Mouse (Mus musculus) heart, postnatal 0 days (tissue): ENCODE results near the gene Sh2b2. TPM values are rescaled to one million over a fixed set of nuclear protein-coding genes. Genes with fewer than 3 reads are reported as not detected.
A peak's percentile ranks its signal among the peaks of the same experiment; 100 is the strongest.

Experiments
- ATAC-seq: fragments of 200-750 bp; cut with Nextera tagmentation; 2 replicates; pipeline ENCODE4 v1.8.0; 2017; ENCODE audit warnings: low read depth, moderate number of reproducible peaks, moderate library complexity; ENCODE audit not compliant: insufficient read depth
- DNase-seq: peaks from one replicate; pipeline ENCODE4 v3.0.0-alpha.2; 2016; ENCODE audit warnings: low spot score
- H3K27ac ChIP-seq: fragments of 300-500 bp; sonication (generic); 2 replicates; pipeline ENCODE4 v1.5.1; 2014; ENCODE audit warnings: low read depth, mild to moderate bottlenecking
- H3K27me3 ChIP-seq: fragments of 300-500 bp; sonication (generic); 2 replicates; pipeline ENCODE4 v1.6.1; 2014; ENCODE audit warnings: low read length, mixed read lengths; ENCODE audit not compliant: control insufficient read depth, insufficient read depth
- H3K36me3 ChIP-seq: fragments of 300-500 bp; sonication (generic); replicated peaks from 2 replicates; pipeline ENCODE4 v1.6.1; 2014; ENCODE audit warnings: low read length, mixed read lengths; ENCODE audit not compliant: control insufficient read depth, insufficient read depth
- H3K4me1 ChIP-seq: fragments of 300-500 bp; sonication (generic); 2 replicates; pipeline ENCODE4 v1.6.1; 2014; ENCODE audit warnings: antibody characterized with exemption; ENCODE audit not compliant: control insufficient read depth, insufficient read depth
- H3K4me2 ChIP-seq: fragments of 300-500 bp; sonication (generic); 2 replicates; pipeline ENCODE4 v1.6.1; 2014; ENCODE audit warnings: low read depth, mild to moderate bottlenecking, low read length, moderate library complexity
- H3K4me3 ChIP-seq: fragments of 300-500 bp; sonication (generic); 2 replicates; pipeline ENCODE4 v1.5.1; 2014; ENCODE audit warnings: low read depth, low read length
- H3K9ac ChIP-seq: fragments of 300-500 bp; sonication (generic); replicated peaks from 2 replicates; pipeline ENCODE4 v1.6.1; 2014; ENCODE audit warnings: low read depth, low read length, mixed read lengths
- H3K9me3 ChIP-seq: fragments of 300-500 bp; sonication (generic); replicated peaks from 2 replicates; pipeline ENCODE4 v1.6.1; 2016; ENCODE audit warnings: low read length; ENCODE audit not compliant: control insufficient read depth
- CTCF ChIP-seq: IDR thresholded peaks from 2 replicates; pipeline ENCODE4 v1.5.1; 2016; ENCODE audit warnings: antibody characterized with exemption, control low read depth, low read depth
- EP300 ChIP-seq: IDR thresholded peaks from 2 replicates; pipeline ENCODE4 v1.6.1; 2016; ENCODE audit warnings: antibody characterized with exemption, low read depth
- WGBS: fragments of 180-500 bp; shearing (Covaris S2); extraction: QIAGEN DNeasy Blood & Tissue Kit; methylation state at CpG from one replicate; pipeline ENCODE4 v1.1.7; 2014; 5-methylcytosine and 5-hydroxymethylcytosine counted together
- polyA plus RNA-seq: library from polyadenylated mRNA; unstranded; fragments of >200 nt; fragmentation: Nextera tagmentation; extraction: Ambion mirVana; gene quantifications from 2 replicates; pipeline ENCODE4 v1.2.1, GENCODE M21; 2015
- total RNA-seq: library from RNA; depleted of rRNA; stranded (reverse); fragments of >200 nt; gene quantifications from 2 replicates; pipeline ENCODE4 v1.2.3, GENCODE M21; 2014; ENCODE audit warnings: low replicate concordance

Sh2b2 gene
- total and polyA plus RNA-seq, 2 experiments from 2014 or later: 0.41 to 2.0 TPM

- Histone ChIP-seq H3K36me3 (peaks cover 30% of the 10 kb centered on the region), H3K27me3 (no peaks in the 10 kb centered on the region), H3K4me1 (peaks cover 8% of the 10 kb centered on the region; the same call in 1 of the 2 replicates), H3K9ac (peak within 1 kb of the TSS; percentile 94), H3K4me3 (peak within 1 kb of the TSS; percentile 97), H3K27ac (peak within 1 kb of the TSS; percentile 88), H3K4me2 (peak within 1 kb of the TSS; percentile 83), H3K9me3 (no peaks in the 10 kb centered on the region)
- DNase-seq (peak; percentile 92), ATAC-seq (peak; percentile 91)
- TF ChIP-seq CTCF (no peak), EP300 (0 out of 2 replicates have a peak, but pooled peaks have one; percentile 23)
- under 1% methylated on average over 62 of the region's 62 CpGs for WGBS
These were observed 47.6 kb downstream of the Sh2b2 start, which contains the start of gene Prkrip1 for GRCm38 (mm10) chr5:136198474-136199391. Gene Prkrip1, minus strand, starts transcription at chr5:136198963.

DNA sequence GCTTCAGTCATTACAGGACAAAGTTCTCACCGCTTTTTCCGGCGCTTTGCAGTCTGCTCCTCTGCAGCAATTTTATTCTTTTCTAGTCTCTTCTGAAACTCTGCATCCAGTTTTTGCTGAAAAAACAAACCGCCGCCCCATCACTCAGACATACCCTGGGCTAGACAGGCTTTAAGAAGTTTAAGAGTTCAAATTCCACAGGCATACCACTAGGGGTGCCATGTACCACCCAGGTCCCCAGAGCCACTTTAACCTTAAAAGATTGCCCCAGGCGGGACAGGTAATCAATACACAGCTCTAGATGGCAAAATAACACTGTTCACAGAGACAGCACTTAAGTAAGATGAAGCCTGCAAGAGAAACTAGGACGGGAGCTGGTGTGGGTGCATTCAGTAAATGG, 54.5 kb downstream of the Sh2b2 start:
- ATAC-seq (no peak), DNase-seq (no peak)
- no peak overlapping the region for H3K27ac ChIP-seq
- H3K4me2 ChIP-seq: no peak overlapping the region
- no peak for TF ChIP-seq EP300
- no peak for TF ChIP-seq CTCF
- whole genome bisulfite sequencing: 83% methylated on average over 7 of the region's 7 CpGs
- H3K4me3 ChIP-seq: no peak overlapping the region
- H3K9me3 ChIP-seq: no peaks in the 10 kb centered on the region
- peaks cover 87% of the 10 kb centered on the region for H3K36me3 ChIP-seq
- no peak overlapping the region for H3K9ac ChIP-seq
- H3K27me3 ChIP-seq: no peaks in the 10 kb centered on the region
- H3K4me1 ChIP-seq: no peaks in the 10 kb centered on the region

- ATAC-seq (peak; percentile 74), DNase-seq (peak; percentile 53)
- no peaks in the 10 kb centered on the region for H3K9me3 ChIP-seq
- no peaks in the 10 kb centered on the region for H3K4me1 ChIP-seq
- H3K36me3 ChIP-seq: peaks cover 72% of the 10 kb centered on the region
- H3K9ac ChIP-seq: no peak overlapping the region
- H3K27ac ChIP-seq: no peak overlapping the region
- H3K4me3 ChIP-seq: no peak overlapping the region
- no peaks in the 10 kb centered on the region for H3K27me3 ChIP-seq
- TF ChIP-seq EP300: no peak
- peak; percentile 88 for TF ChIP-seq CTCF
- 38% methylated on average over 4 of the region's 4 CpGs for WGBS
- no peak overlapping the region for H3K4me2 ChIP-seq
These were observed 59.6 kb downstream of the Sh2b2 start for GRCm38 (mm10) chr5:136186723-136187122.

DNA sequence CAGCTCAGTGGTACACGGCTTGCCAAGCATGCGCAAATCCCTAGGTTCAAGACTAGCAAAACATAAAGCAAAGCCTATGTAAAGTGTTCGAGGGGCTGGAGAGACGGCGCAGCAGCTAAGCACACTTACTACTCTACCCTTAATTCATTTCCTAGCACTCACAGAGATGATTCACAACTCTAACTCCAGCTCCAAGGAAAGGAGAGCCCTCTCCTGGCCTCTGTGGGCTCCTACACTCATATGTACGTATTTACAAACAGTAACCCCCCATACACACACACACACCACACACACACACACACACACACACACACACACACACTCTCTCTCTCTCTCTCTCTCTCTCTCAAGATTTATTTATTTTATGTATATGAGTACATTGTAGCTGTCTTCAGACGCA, 62.6 kb downstream of the Sh2b2 start:
- H3K36me3 ChIP-seq: peaks cover 73% of the 10 kb centered on the region
- no peaks in the 10 kb centered on the region for H3K9me3 ChIP-seq
- ATAC-seq (no peak), DNase-seq (no peak)
- no peak overlapping the region for H3K4me3 ChIP-seq
- 94% methylated on average over 7 of the region's 7 CpGs for WGBS
- no peaks in the 10 kb centered on the region for H3K27me3 ChIP-seq
- H3K27ac ChIP-seq: no peak overlapping the region
- TF ChIP-seq EP300: no peak
- TF ChIP-seq CTCF: no peak
- no peak overlapping the region for H3K9ac ChIP-seq
- H3K4me2 ChIP-seq: no peak overlapping the region
- no peaks in the 10 kb centered on the region for H3K4me1 ChIP-seq

GRCm38 (mm10) chr5:136182830-136183229, 63.5 kb downstream of the Sh2b2 start:
- 71% methylated on average over 4 of the region's 4 CpGs for WGBS
- no peaks in the 10 kb centered on the region for H3K4me1 ChIP-seq
- no peak overlapping the region for H3K4me3 ChIP-seq
- H3K9me3 ChIP-seq: no peaks in the 10 kb centered on the region
- TF ChIP-seq EP300: no peak
- TF ChIP-seq CTCF: no peak
- no peaks in the 10 kb centered on the region for H3K27me3 ChIP-seq
- H3K36me3 ChIP-seq: peaks cover 70% of the 10 kb centered on the region
- no peak overlapping the region for H3K27ac ChIP-seq
- no peak for DNase-seq
- H3K9ac ChIP-seq: no peak overlapping the region
- no peak for ATAC-seq
- no peak overlapping the region for H3K4me2 ChIP-seq
